Mouse (Mus musculus) left cerebral cortex, adult 9 months (tissue): ENCODE measurements around the gene Lpar2.

Experiments
- DNase-seq, 2 experiments: peaks; one replicate each; pipeline ENCODE4 v3.0.0; 2022; ENCODE audit warnings: low spot score in 2 of 2

The Lpar2 gene

GRCm38 (mm10) chr8:69822386-69823191 lies at the start of gene Lpar2:
Gene Lpar2, plus strand, starts transcription at chr8:69822429.
- no peak for DNase-seq

- DNase-seq = peak; percentile 87 to 93
These were observed 47.6 kb upstream of the Lpar2 start, which contains the start of gene Gm20422 for GRCm38 (mm10) chr8:69774503-69775148. Gene Gm20422, minus strand, starts transcription at chr8:69774886.

DNA sequence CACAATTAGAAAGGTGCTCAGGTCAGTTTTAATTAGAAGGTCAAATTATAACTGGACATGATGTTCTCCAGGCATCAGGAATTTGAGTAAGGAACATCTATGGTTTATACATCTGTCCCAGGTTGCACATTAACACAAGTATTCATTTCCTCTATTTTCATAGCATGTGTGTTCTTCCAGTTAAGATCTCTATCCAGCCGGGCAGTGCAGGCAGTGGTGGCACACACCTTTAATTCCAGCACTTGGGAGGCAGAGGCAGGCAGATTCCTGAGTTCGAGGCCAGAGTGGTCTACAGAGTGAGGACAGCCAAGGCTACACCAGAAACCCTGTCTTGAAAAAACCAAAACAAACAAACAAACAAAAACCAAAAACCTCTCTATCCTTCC lies 47.1 kb upstream of the Lpar2 start:
- no peak for DNase-seq

GRCm38 (mm10) chr8:69777111-69777510 lies 45.1 kb upstream of the Lpar2 start:
- no peak for DNase-seq

DNA sequence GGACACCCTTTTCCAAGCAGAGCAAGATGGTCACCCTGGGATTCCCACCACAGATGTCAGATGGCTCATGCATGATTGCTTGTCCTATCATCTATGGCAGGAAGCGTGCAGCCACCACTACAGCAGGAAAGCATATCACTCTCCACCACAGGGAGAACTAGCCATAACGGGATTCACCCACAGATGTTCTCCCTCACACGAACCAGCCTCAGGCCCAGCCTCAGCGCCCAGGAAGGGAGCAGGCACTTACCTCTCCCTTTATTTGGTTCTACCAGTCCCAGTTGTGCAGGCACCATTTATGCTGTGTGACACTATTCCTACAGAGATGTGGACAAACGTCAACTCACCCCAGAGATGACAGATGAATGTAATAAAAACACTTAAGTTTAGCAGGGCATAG lies 33.1 kb upstream of the Lpar2 start:
- no peak for DNase-seq

- no peak for DNase-seq
These were observed 32.5 kb upstream of the Lpar2 start for GRCm38 (mm10) chr8:69789731-69790130.

DNA sequence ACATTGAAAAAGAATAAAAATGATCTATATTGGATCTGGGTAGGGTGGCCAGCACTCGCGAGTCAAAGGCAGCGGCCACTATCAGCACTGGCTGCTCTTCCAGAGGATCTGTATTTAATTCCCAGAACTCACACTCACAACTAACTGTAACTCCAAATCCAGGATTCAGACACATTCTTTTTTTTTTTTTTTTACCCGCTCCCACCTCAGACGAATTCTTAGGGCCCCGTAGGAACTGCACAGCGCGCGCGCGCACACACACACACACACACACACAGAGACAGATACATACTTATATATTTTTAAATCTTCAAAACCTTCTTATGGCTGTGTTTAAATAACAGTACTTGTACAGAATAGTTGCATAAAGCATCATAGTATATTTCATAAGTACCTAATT lies 31.9 kb upstream of the Lpar2 start:
- DNase-seq = no peak

GRCm38 (mm10) chr8:69790773-69791367 lies 31.4 kb upstream of the Lpar2 start, which contains the start of the genes Atp13a1 and Zfp866:
Gene Atp13a1, plus strand, starts transcription at chr8:69791163.
Gene Zfp866, minus strand, starts transcription at chr8:69791178.
- peak; percentile 69 to 88 for DNase-seq

- DNase-seq = no peak
These were observed 30.7 kb upstream of the Lpar2 start for GRCm38 (mm10) chr8:69791415-69792068.

- no peak for DNase-seq
These were observed 28.6 kb upstream of the Lpar2 start for GRCm38 (mm10) chr8:69793666-69794065.

GRCm38 (mm10) chr8:69794096-69794495 lies 28.1 kb upstream of the Lpar2 start:
- no peak for DNase-seq

- DNase-seq = no peak
These were observed 27.3 kb upstream of the Lpar2 start for GRCm38 (mm10) chr8:69794901-69795300.

GRCm38 (mm10) chr8:69796721-69797345 lies 25.4 kb upstream of the Lpar2 start:
- no peak for DNase-seq

GRCm38 (mm10) chr8:69797661-69798060 lies 24.6 kb upstream of the Lpar2 start:
- no peak for DNase-seq

DNA sequence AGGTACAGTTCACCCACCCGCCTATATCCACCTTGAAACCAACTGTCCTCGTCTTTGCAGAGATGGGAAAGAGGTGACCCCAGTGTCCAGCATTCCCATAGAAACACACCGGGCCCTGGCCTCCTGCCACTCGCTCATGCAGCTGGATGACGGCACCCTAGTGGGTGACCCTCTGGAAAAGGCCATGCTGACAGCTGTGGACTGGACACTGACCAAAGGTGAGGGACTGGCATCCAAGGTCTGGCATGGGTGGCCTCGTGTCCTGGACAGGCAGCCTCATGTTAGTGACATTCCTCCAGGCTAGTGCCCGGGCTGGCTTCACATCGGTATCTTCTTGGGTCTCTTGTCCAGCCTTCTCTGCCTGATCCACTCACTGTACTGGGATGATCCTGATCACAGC lies 23.0 kb upstream of the Lpar2 start:
- no peak for DNase-seq

DNA sequence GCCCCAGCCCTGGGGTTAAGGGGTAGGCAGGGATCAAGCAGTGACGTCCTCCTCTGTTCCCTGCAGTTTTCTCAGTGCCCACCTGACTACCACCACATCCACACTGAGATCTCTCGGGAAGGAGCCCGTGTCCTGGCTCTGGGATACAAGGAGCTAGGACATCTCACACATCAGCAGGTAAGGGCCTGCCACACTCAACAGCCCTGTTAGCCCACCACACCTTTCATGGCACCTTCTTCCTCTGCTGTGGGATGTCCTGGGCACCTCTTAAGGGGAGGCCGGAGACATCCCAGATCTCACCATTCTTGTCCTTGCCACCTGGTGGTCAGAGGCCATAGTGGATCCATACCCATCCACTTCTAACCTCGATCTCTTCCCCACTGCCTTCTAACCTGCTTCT lies 22.3 kb upstream of the Lpar2 start:
- no peak for DNase-seq

- no peak for DNase-seq
These were observed 20.4 kb upstream of the Lpar2 start for GRCm38 (mm10) chr8:69801796-69802195.

DNA sequence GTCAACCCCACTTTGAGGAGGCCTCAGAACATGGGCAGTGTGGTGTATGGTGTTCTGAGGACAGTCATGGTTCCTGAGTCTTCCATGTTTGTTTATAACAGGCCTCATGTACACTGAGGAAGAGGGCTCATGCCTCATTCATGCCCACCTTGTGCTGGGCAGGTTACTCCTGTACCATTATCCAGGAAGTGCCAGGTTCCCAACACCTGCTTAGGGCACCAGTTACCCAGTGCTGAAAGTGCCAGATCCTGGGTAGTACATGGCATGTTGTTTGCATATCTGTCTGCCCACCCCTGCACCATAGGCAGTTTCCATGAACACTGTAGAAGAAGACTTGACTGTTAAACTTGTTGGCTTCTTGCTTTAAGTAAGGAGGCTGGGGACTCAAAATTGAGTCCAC lies 20.0 kb upstream of the Lpar2 start:
- DNase-seq = no peak

DNA sequence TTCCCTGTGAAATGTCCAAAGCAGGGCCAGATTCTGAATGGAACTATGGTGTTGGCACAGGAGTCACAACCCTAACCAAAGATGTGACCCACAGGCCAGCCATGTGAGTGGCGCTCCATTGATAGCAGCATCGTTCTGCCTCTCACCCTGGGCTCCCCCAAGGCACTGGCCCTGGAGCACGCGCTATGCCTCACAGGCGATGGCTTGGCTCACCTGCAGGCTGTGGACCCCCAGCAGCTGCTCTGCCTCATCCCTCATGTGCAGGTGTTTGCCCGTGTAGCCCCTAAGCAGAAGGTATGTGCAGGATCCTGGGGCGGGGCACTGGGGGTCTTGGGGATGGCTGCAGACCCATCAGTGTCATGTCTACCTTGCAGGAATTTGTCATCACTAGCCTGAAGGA lies 18.9 kb upstream of the Lpar2 start:
- DNase-seq = no peak

GRCm38 (mm10) chr8:69804537-69804936 lies 17.7 kb upstream of the Lpar2 start:
- no peak for DNase-seq

GRCm38 (mm10) chr8:69805086-69805485 lies 17.1 kb upstream of the Lpar2 start:
- DNase-seq = no peak

DNA sequence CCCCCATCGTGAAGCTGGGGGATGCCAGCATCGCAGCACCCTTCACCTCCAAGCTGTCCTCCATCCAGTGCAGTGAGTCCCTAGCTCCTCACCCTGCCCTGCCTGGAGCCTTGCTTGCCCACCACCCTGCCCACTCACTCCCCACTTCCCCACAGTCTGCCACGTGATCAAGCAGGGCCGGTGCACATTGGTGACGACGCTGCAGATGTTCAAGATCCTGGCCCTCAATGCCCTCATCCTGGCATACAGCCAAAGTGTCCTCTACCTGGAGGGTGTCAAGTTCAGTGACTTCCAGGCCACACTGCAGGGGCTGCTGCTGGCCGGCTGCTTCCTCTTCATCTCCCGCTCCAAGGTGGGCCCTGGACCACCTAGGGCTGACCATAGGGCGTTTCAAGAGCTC lies 16.7 kb upstream of the Lpar2 start:
- DNase-seq = no peak
